Mouse (Mus musculus) heart, postnatal 4 days (tissue): ENCODE measurements around the gene Olfr968. TPM values are rescaled to one million over a fixed set of nuclear protein-coding genes. Genes with fewer than 3 reads are reported as not detected.

Experiments
- DNase-seq: peaks from one replicate; pipeline ENCODE4 v3.0.0; 2021
- total RNA-seq, 2 experiments: library from RNA; stranded (reverse); gene quantifications; 2 replicates each; pipeline ENCODE4 v1.2.3; 2021

The Olfr968 gene
- total RNA-seq = not detected

GRCm38 (mm10) chr9:39783153-39783552 lies at the start of gene Olfr968:
Gene Olfr968, minus strand, starts transcription at chr9:39783253.
- DNase-seq = no peak

GRCm38 (mm10) chr9:39808560-39808959 lies 25.5 kb upstream of the Olfr968 start, which contains the start of gene Olfr970:
Gene Olfr970, plus strand, starts transcription at chr9:39808860.
- DNase-seq = no peak

GRCm38 (mm10) chr9:39790558-39790957 lies 7.5 kb upstream of the Olfr968 start, which contains the start of gene Olfr969:
Gene Olfr969, plus strand, starts transcription at chr9:39790945.
- no peak for DNase-seq

- no peak for DNase-seq
Measured at GRCm38 (mm10) chr9:39746428-39746827, 36.6 kb downstream of the Olfr968 start.

GRCm38 (mm10) chr9:39745949-39746348 lies 37.1 kb downstream of the Olfr968 start, which contains the start of gene Olfr967:
Gene Olfr967, plus strand, starts transcription at chr9:39746249.
- DNase-seq = no peak

- DNase-seq = no peak
Measured at GRCm38 (mm10) chr9:39740741-39741140, 42.3 kb downstream of the Olfr968 start.

GRCm38 (mm10) chr9:39730678-39731077 lies 52.4 kb downstream of the Olfr968 start, which contains the start of gene Olfr150:
Gene Olfr150, plus strand, starts transcription at chr9:39730978.
- no peak for DNase-seq

Other genes starting within 250 kb of the Olfr968 start
- not detected for gene Olfr958, start 229.2 kb downstream of the Olfr968 start, total RNA-seq
- gene Olfr959, start 207.7 kb downstream of the Olfr968 start, total RNA-seq = not detected
- 1 to 10 TPM; 7.8 to 8.0 TPM for gene AW551984, start 178.8 kb downstream of the Olfr968 start, total RNA-seq
- not detected for gene Olfr148, start 172.6 kb downstream of the Olfr968 start, total RNA-seq
- gene Olfr960, start 161.9 kb downstream of the Olfr968 start, total RNA-seq = not detected
- gene Olfr961, start 138.2 kb downstream of the Olfr968 start, total RNA-seq = not detected
- not detected for gene Olfr963, start 116.0 kb downstream of the Olfr968 start, total RNA-seq
- gene Olfr149, start 76.1 kb downstream of the Olfr968 start, total RNA-seq = not detected
- gene Olfr965, start 71.9 kb downstream of the Olfr968 start, total RNA-seq = not detected
- gene Olfr150, start 52.3 kb downstream of the Olfr968 start, total RNA-seq = not detected
- gene Olfr967, start 37.0 kb downstream of the Olfr968 start, total RNA-seq = not detected
- not detected for gene Olfr969, start 7.7 kb upstream of the Olfr968 start, total RNA-seq
- not detected for gene Olfr970, start 25.6 kb upstream of the Olfr968 start, total RNA-seq
- not detected for gene Olfr971, start 53.6 kb upstream of the Olfr968 start, total RNA-seq
- not detected for gene Olfr972, start 83.2 kb upstream of the Olfr968 start, total RNA-seq
- not detected for gene Olfr229, start 124.1 kb upstream of the Olfr968 start, total RNA-seq
- not detected for gene Olfr974, start 154.2 kb upstream of the Olfr968 start, total RNA-seq
- gene Olfr975, start 168.8 kb upstream of the Olfr968 start, total RNA-seq = not detected
- not detected for gene Olfr976, start 177.9 kb upstream of the Olfr968 start, total RNA-seq
- not detected for gene Olfr978, start 208.9 kb upstream of the Olfr968 start, total RNA-seq
- not detected for gene Olfr979, start 220.2 kb upstream of the Olfr968 start, total RNA-seq
- not detected for gene Olfr980, start 226.3 kb upstream of the Olfr968 start, total RNA-seq
- not detected for gene Olfr981, start 238.2 kb upstream of the Olfr968 start, total RNA-seq